Mouse (Mus musculus): ENCODE data around the gene Itk. TPM values are rescaled to one million over a fixed set of nuclear protein-coding genes. Genes with fewer than 3 reads are reported as not detected.

The Itk gene
- polyA plus RNA-seq, 1 experiment, result 125 TPM

- H3K4me1 ChIP-seq (replicated peaks; ENCODE audit: control insufficient read depth, insufficient read depth, low read length), result peaks cover 3% of the 10 kb centered on the region; the same call in 1 of the 2 replicates
- 7% methylated on average over 8 of the region's 8 CpGs for WGBS
These were observed 32.0 kb upstream of the Itk start for GRCm38 (mm10) chr11:46421086-46421888.

GRCm38 (mm10) chr11:46418860-46419259, 29.5 kb upstream of the Itk start:
- no peaks in the 10 kb centered on the region for H3K36me3 ChIP-seq (ENCODE audit: control insufficient read depth, insufficient read depth, low read length)
- H3K4me1 ChIP-seq (replicated peaks; ENCODE audit: control insufficient read depth, insufficient read depth, low read length), result peaks cover 3% of the 10 kb centered on the region; the same call in 1 of the 2 replicates
- WGBS, result 93% methylated on average over 5 of the region's 5 CpGs
- DNase-seq, result no peak
- H3K27me3 ChIP-seq (ENCODE audit: control insufficient read depth, insufficient read depth, low read length), result no peaks in the 10 kb centered on the region
- no peak overlapping the region for H3K4me3 ChIP-seq (ENCODE audit: control insufficient read depth, insufficient read depth, low read length)
- TF ChIP-seq POLR2A (IDR thresholded peaks at IDR 0.05; ENCODE audit: control insufficient read depth, extremely low read depth, insufficient read depth, low read length, poor library complexity) (no peak), CTCF (IDR thresholded peaks at IDR 0.05; ENCODE audit: borderline replicate concordance, control insufficient read depth, extremely low read depth, insufficient read depth, low read length, poor library complexity) (no peak)
- no peak overlapping the region for H3K27ac ChIP-seq (ENCODE audit: control insufficient read depth, insufficient read depth, low read length)

More at GRCm38 (mm10) chr11:46421086-46421888, 32.0 kb upstream of the Itk start:
- H3K4me3 ChIP-seq (ENCODE audit: control insufficient read depth, insufficient read depth, low read length), result no peak overlapping the region
- peak; percentile 65 for DNase-seq
- 0 out of 2 replicates have a peak, but pooled peaks have one; percentile 40 for TF ChIP-seq POLR2A (IDR thresholded peaks at IDR 0.05; ENCODE audit: control insufficient read depth, extremely low read depth, insufficient read depth, low read length, poor library complexity)
- TF ChIP-seq CTCF (IDR thresholded peaks at IDR 0.05; ENCODE audit: borderline replicate concordance, control insufficient read depth, extremely low read depth, insufficient read depth, low read length, poor library complexity), result no peak
- peak overlapping the region; percentile 80 for H3K27ac ChIP-seq (ENCODE audit: control insufficient read depth, insufficient read depth, low read length)
- no peaks in the 10 kb centered on the region for H3K27me3 ChIP-seq (ENCODE audit: control insufficient read depth, insufficient read depth, low read length)
- no peaks in the 10 kb centered on the region for H3K36me3 ChIP-seq (ENCODE audit: control insufficient read depth, insufficient read depth, low read length)

DNA sequence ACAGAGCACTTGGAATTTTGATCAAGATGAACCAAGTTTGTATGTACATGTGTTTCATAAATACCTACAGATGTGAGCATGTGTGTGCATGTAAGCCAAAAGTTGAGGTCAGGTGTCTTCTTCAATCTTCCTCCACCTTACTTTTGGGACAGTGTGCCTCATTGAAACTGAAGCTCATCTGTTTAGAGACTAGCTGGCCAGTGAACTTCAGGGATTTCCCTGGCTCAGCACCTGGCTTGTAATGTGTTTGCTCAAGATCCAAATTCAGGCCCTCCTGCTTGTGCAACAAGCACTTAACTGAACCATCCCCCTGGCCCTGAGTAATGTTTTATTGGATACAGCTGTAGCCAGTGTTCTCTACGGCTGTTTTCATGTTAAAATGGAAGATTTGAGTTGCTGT, 29.1 kb upstream of the Itk start:
- Histone ChIP-seq H3K27ac (ENCODE audit: control insufficient read depth, insufficient read depth, low read length) (no peak overlapping the region), H3K27me3 (ENCODE audit: control insufficient read depth, insufficient read depth, low read length) (no peaks in the 10 kb centered on the region), H3K4me3 (ENCODE audit: control insufficient read depth, insufficient read depth, low read length) (no peak overlapping the region), H3K36me3 (ENCODE audit: control insufficient read depth, insufficient read depth, low read length) (no peaks in the 10 kb centered on the region), H3K4me1 (replicated peaks; ENCODE audit: control insufficient read depth, insufficient read depth, low read length) (peaks cover 3% of the 10 kb centered on the region; the same call in 1 of the 2 replicates)
- 94% methylated on average over 1 of the region's 1 CpGs for WGBS
- DNase-seq, result no peak
- TF ChIP-seq POLR2A (IDR thresholded peaks at IDR 0.05; ENCODE audit: control insufficient read depth, extremely low read depth, insufficient read depth, low read length, poor library complexity) (no peak), CTCF (IDR thresholded peaks at IDR 0.05; ENCODE audit: borderline replicate concordance, control insufficient read depth, extremely low read depth, insufficient read depth, low read length, poor library complexity) (no peak)

- no peaks in the 10 kb centered on the region for H3K36me3 ChIP-seq (ENCODE audit: control insufficient read depth, insufficient read depth, low read length)
- no peaks in the 10 kb centered on the region for H3K27me3 ChIP-seq (ENCODE audit: control insufficient read depth, insufficient read depth, low read length)
- TF ChIP-seq CTCF (IDR thresholded peaks at IDR 0.05; ENCODE audit: borderline replicate concordance, control insufficient read depth, extremely low read depth, insufficient read depth, low read length, poor library complexity), result no peak
- no peak for TF ChIP-seq POLR2A (IDR thresholded peaks at IDR 0.05; ENCODE audit: control insufficient read depth, extremely low read depth, insufficient read depth, low read length, poor library complexity)
- no peak overlapping the region for H3K27ac ChIP-seq (ENCODE audit: control insufficient read depth, insufficient read depth, low read length)
- H3K4me3 ChIP-seq (ENCODE audit: control insufficient read depth, insufficient read depth, low read length), result no peak overlapping the region
- peaks cover 17% of the 10 kb centered on the region for H3K4me1 ChIP-seq (replicated peaks; ENCODE audit: control insufficient read depth, insufficient read depth, low read length)
- WGBS, result 92% methylated on average over 2 of the region's 2 CpGs
- DNase-seq, result no peak
These were observed 20.8 kb upstream of the Itk start for GRCm38 (mm10) chr11:46410018-46410563.

- no peak overlapping the region for H3K27ac ChIP-seq (ENCODE audit: control insufficient read depth, insufficient read depth, low read length)
- no peak for DNase-seq
- no peak overlapping the region for H3K4me3 ChIP-seq (ENCODE audit: control insufficient read depth, insufficient read depth, low read length)
- peaks cover 34% of the 10 kb centered on the region for H3K4me1 ChIP-seq (replicated peaks; ENCODE audit: control insufficient read depth, insufficient read depth, low read length)
- H3K36me3 ChIP-seq (ENCODE audit: control insufficient read depth, insufficient read depth, low read length), result no peaks in the 10 kb centered on the region
- TF ChIP-seq CTCF (IDR thresholded peaks at IDR 0.05; ENCODE audit: borderline replicate concordance, control insufficient read depth, extremely low read depth, insufficient read depth, low read length, poor library complexity), result no peak
- TF ChIP-seq POLR2A (IDR thresholded peaks at IDR 0.05; ENCODE audit: control insufficient read depth, extremely low read depth, insufficient read depth, low read length, poor library complexity), result no peak
- no peaks in the 10 kb centered on the region for H3K27me3 ChIP-seq (ENCODE audit: control insufficient read depth, insufficient read depth, low read length)
- 93% methylated on average over 10 of the region's 10 CpGs for WGBS
These were observed 17.4 kb upstream of the Itk start for GRCm38 (mm10) chr11:46406721-46407120.

DNA sequence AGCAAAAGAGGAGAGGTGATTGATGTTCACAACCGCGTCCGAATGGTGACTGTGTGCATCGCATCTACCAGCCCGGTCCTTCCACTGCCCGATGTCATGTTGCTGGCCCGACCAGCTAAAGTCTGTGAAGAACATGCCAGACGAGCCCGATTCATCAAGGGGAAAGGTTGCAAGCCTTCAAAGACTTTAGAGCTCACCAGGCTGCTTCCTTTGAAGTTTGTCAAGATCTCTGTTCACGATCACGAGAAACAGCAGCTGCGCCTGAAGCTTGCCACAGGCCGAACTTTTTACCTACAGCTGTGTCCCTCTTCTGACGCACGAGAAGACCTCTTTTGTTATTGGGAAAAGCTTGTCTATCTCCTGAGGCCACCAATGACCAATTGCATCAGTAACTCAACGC, 15.7 kb upstream of the Itk start:
- Histone ChIP-seq H3K27ac (ENCODE audit: control insufficient read depth, insufficient read depth, low read length) (peak overlapping the region; percentile 77), H3K36me3 (ENCODE audit: control insufficient read depth, insufficient read depth, low read length) (no peaks in the 10 kb centered on the region), H3K4me1 (replicated peaks; ENCODE audit: control insufficient read depth, insufficient read depth, low read length) (peaks cover 35% of the 10 kb centered on the region), H3K27me3 (ENCODE audit: control insufficient read depth, insufficient read depth, low read length) (no peaks in the 10 kb centered on the region), H3K4me3 (ENCODE audit: control insufficient read depth, insufficient read depth, low read length) (no peak overlapping the region)
- no peak for TF ChIP-seq CTCF (IDR thresholded peaks at IDR 0.05; ENCODE audit: borderline replicate concordance, control insufficient read depth, extremely low read depth, insufficient read depth, low read length, poor library complexity)
- no peak for TF ChIP-seq POLR2A (IDR thresholded peaks at IDR 0.05; ENCODE audit: control insufficient read depth, extremely low read depth, insufficient read depth, low read length, poor library complexity)
- peak; percentile 61 for DNase-seq
- WGBS, result 31% methylated on average over 16 of the region's 16 CpGs

All from thymus, adult 2 months (tissue).